Mouse (Mus musculus): Measurements from ENCODE around the gene Map4.

GRCm38 (mm10) chr9:109930752-109931151, 508 bp upstream of the Map4 start:
- TF ChIP-seq POLR2A (IDR thresholded peaks at IDR 0.05; ENCODE audit: low read depth, low read length) (no peak), CTCF (conservative IDR thresholded peaks at IDR 0.05; ENCODE audit: insufficient read depth, insufficient read length, low read depth, low read length) (no peak)

All from kidney, adult 2 months (tissue).